Mouse (Mus musculus): ENCODE measurements around the gene Tfap2e.

DNA sequence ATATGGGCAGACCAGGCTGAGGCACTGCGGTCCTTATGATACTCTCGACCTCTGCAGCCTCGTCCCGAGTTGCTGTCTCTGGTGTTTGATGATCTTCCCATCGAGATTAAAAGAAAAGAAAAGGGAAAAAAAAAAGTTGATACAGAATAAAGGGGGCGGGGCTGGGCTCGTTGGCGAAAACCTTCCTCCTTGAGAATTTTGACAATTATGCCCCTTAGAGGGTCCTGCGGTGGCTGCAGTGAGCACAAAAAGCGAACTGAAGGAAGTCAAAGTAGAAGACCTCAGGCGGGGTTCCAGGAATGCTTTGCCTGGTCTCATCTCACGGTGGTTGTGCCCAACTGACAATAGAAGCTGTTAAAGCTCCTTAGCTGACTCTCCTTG is 18.2 kb upstream of the Tfap2e start:
- TF ChIP-seq POLR2A (IDR thresholded peaks at IDR 0.05; ENCODE audit: insufficient read depth, low read length): no peak
- no peak for TF ChIP-seq EP300 (IDR thresholded peaks at IDR 0.05; ENCODE audit: insufficient read depth, low read depth, low read length)
